Mouse (Mus musculus): Measurements from ENCODE around the gene Rras.

DNA sequence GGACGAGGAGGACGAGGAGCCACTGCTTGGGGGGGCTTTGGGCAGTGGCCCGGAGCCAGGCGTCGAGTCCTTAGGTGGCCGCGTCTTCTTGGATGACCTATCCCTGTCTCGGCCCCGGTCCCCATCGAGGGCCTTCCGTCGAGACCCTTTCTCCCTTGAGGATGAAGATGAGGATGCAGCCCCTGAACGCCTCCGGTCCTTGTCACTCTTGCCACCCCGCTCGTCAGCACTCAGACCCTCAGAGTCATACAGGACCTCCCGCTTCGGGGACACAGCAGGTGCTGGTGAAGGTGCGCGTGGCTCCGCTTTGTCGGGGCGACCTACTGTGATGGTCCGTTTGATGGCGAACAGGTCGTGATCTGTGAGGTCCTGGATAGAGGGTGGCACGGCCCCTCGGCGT is 10.6 kb upstream of the Rras start:
- no peak for TF ChIP-seq CTCF (IDR thresholded peaks at IDR 0.05; ENCODE audit: low read depth)
- TF ChIP-seq EP300 (optimal IDR thresholded peaks at IDR 0.05): no peak
